Mouse (Mus musculus) heart, postnatal 4 days (tissue): Measurements from ENCODE around the gene Wdr60. TPM values are rescaled to one million over a fixed set of nuclear protein-coding genes. Genes with fewer than 3 reads are reported as not detected.

Experiments used
- DNase-seq: peaks from one replicate; pipeline ENCODE4 v3.0.0; 2021
- microRNA-seq, 2 experiments: library from miRNA; unstranded; fragments of <30 nt; microRNA quantifications; one replicate each; pipeline ENCODE4 v1.2.0; 2021 to 2022
- total RNA-seq, 2 experiments: library from RNA; stranded (reverse); gene quantifications; 2 replicates each; pipeline ENCODE4 v1.2.3; 2021

The Wdr60 gene
- total RNA-seq, 2 experiments from 2014 or later = 2.6 to 2.8 TPM

DNA sequence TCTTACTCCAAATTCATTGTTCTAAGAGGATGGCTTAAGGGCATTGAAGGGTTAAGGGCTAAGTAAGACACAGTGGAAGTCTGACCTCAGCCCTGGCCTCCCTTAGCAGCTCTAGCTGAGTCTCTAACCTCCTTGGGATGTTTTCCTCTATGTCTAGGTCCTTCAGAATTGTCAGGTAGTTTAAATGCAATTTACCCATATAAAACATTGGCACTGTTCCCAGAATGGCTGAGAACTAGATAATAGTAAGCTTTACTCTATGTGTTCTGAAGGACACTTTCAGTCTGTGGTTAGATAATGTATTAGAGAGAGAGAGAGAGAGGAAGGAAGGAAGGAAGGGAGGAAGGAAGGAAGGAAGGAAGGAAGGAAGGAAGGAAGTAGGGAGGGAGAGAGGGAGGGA, 80.4 kb downstream of the Wdr60 start:
- no peak for DNase-seq

GRCm38 (mm10) chr12:116181436-116182050, 81.3 kb downstream of the Wdr60 start:
- no peak for DNase-seq

GRCm38 (mm10) chr12:116176930-116177329, 85.9 kb downstream of the Wdr60 start:
- no peak for DNase-seq

GRCm38 (mm10) chr12:116169666-116170065, 93.2 kb downstream of the Wdr60 start:
- DNase-seq = no peak

DNA sequence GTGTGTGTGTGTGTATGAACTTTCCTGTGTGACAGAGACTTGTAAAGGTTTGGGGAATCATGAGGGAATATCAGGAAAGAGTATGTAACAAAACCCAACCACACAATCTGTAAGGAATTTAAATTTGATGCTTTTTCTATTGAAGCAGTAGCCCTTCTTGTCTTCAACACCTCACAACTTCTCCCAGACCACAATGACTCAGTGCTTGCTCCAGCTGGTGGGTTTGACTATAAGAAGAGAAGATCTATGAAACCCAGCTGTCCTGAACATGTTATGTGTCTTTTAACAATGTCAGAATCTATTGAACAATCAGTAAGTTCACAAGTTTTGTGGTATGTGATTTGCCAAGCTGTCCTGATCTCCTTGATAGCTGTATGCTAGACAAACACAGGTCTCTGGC, 97.5 kb downstream of the Wdr60 start:
- no peak for DNase-seq

- no peak for DNase-seq
Measured at GRCm38 (mm10) chr12:116159695-116160094, 103.1 kb downstream of the Wdr60 start.

DNA sequence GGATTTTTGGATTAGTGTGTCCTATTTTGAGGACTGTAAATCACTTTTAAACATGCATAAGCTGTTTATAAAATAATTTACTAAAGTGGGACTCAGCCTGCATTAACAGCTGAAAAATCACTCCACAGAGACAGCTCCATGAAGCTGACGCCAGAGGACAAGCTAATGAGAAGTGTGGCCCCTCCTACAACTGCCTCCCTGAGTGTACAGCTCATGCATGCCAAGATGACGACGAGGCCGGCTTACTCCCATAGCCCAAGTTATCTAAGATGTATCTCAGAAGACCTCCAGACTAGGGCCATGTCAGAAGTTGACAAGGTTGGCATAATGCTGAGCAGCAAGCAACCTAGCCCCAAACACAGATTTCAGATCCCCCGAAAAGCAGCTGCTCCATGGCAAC, 103.6 kb downstream of the Wdr60 start:
- DNase-seq = no peak

DNA sequence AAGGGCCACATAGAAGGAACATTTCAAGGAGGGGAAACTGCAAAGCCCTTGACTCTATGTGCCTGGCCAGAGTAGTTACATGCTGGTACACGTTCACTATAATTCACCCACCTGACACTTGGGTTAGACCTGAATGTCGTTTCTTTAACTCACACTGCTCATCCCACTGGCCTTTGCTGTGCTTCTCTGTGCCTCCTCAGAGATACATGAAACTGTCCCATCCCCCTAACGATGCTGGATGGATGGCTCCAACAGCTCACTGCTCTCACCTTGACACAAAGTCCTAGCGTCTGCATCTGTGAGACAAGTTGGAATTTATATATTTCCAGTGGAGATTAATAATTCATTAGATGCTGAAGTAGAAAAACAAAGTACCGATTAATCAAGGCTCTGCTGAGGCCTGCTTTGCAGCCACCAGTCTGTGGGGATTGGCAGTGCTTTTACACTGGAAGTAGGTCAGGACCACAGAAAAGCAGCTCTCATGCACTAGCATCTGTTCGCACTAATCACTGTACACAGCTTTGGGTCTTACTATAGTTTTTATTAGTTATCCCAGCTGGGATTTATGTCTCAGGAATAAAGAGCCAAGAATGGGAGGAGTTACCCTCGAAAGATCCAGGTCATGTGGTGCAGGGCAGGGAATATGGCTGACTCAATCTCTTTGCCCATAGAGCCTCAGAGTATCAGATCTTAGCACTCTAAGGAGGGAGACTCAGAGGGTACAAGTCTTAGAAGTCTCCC, 105.9 kb downstream of the Wdr60 start:
- no peak for DNase-seq

Small RNAs within 50 kb of the gene (microRNA-seq; reads per million reads assigned to microRNA genes)
- gene Gm23190 = 0 reads per million in 2 experiments

Other genes with a start within 250 kb of the Wdr60 start
- 10 to 100 TPM; 26.0 to 30.0 TPM for gene Zfp386, start 215.3 kb downstream of the Wdr60 start, total RNA-seq
- gene Vipr2, start 185.3 kb downstream of the Wdr60 start, total RNA-seq = 1 to 10 TPM; 1.9 to 2.4 TPM
- gene Gm11027, start 12.4 kb upstream of the Wdr60 start, total RNA-seq = not detected
- gene Esyt2, start 18.2 kb upstream of the Wdr60 start, total RNA-seq = 10 to 100 TPM; 33.8 to 38.4 TPM
- 10 to 100 TPM; 34.6 to 36.4 TPM for gene Ncapg2, start 142.4 kb upstream of the Wdr60 start, total RNA-seq
- under 1 TPM; 0.29 to 0.34 TPM for gene Ptprn2, start 222.7 kb upstream of the Wdr60 start, total RNA-seq